ENCODE assay signal across 27 mouse cellular contexts in the genomic region with DNA sequence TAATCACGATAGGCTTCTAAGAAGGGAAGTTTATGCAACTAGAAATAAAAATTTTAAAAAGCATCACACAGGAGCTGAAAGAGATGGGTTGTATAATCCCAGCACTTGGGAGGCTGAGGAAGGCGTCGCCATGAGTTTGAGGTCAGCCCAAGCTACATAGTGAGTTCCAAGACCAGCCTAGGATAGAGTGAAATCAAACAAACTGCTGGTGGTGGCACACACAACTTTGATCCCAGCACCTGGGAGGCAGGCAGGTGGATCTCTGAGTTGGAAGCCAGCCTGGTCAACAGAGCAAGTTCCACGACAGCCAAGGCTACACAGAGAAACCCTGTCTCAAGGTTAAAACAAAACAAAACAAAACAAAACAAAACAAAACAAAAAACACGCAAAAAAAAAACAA. TPM values are rescaled to one million over a fixed set of nuclear protein-coding genes. Genes with fewer than 3 reads are reported as not detected.
DNase-seq lines count a peak whose midpoint lies in the region; ATAC-seq and TF ChIP-seq lines count a peak whose summit lies in the region.
"Had no signal": no experiment of that assay in that cellular context is flagged by ENCODE, and none has a peak within 500 bp of the region (broad histone marks: within the 10 kb centered on the region; RNA-seq: fewer than 3 reads in every experiment).

No protein-coding gene starts in this region.

- no peak overlapping the region for H3ac ChIP-seq in myocyte (ENCODE audit: control insufficient read depth, insufficient read length)

- peaks cover 9% of the 10 kb centered on the region for H3K36me3 ChIP-seq in kidney, adult 2 months (ENCODE audit: control insufficient read depth, insufficient read depth, low read length)
- H3K36me3 ChIP-seq in testis, adult 2 months (ENCODE audit: control insufficient read depth, insufficient read depth, low read length): peaks cover 1% of the 10 kb centered on the region; the same call in 1 of the 2 replicates
- peaks cover 37% of the 10 kb centered on the region for H3K36me3 ChIP-seq in liver, embryonic 13.5 days
- H3K36me3 ChIP-seq in myocyte (ENCODE audit: control insufficient read depth, insufficient read depth): peaks cover 36% of the 10 kb centered on the region

- intact Hi-C loops in left cerebral cortex, postnatal 36 days (cut with DNase I): no loop called here

- H3K9me3 ChIP-seq in liver, embryonic 13.5 days (replicated peaks): no peaks in the 10 kb centered on the region
- H3K9me3 ChIP-seq: hindbrain, embryonic 10.5 days; intestine, embryonic 15.5 days; midbrain, embryonic 13.5 days; stomach, embryonic 15.5 days had no signal

- TF ChIP-seq CTCF in kidney, adult 2 months (conservative IDR thresholded peaks at IDR 0.05; ENCODE audit: insufficient read depth, insufficient read length, low read depth, low read length): no peak
- TF ChIP-seq CTCF in testis, adult 2 months (IDR thresholded peaks at IDR 0.05; ENCODE audit: control insufficient read depth, insufficient read depth, insufficient replicate concordance, low read depth, low read length): no peak

- H3K9ac ChIP-seq in liver, embryonic 13.5 days: 0 out of 2 replicates have a peak overlapping the region, but pooled peaks have one; percentile 41
- H3K9ac ChIP-seq: forebrain, postnatal 0 days; intestine, embryonic 15.5 days; midbrain, embryonic 13.5 days; stomach, embryonic 15.5 days had no signal

- WGBS in kidney, adult 2 months: 69% methylated on average over 5 of the region's 5 CpGs
- WGBS in liver, embryonic 13.5 days (ENCODE audit: insufficient replicate concordance): 43% methylated on average over 5 of the region's 5 CpGs

- H3K27ac ChIP-seq in kidney, adult 2 months (ENCODE audit: insufficient read depth, low read depth, low read length): peak overlapping the region; percentile 56; the same call in 1 of the 2 replicates
- peak overlapping the region; percentile 88 for H3K27ac ChIP-seq in testis, adult 2 months (ENCODE audit: control insufficient read depth, insufficient read depth, low read depth, low read length)
- 0 out of 2 replicates have a peak overlapping the region, but pooled peaks have one; percentile 71 for H3K27ac ChIP-seq in liver, embryonic 13.5 days
- H3K27ac ChIP-seq: hindbrain, embryonic 10.5 days; intestine, embryonic 15.5 days; midbrain, embryonic 13.5 days; stomach, embryonic 15.5 days had no signal

- ATAC-seq in liver, embryonic 13.5 days (ENCODE audit: low read depth): no peak
- ATAC-seq: forebrain, postnatal 0 days; hindbrain, embryonic 16.5 days; intestine, embryonic 15.5 days; midbrain, embryonic 13.5 days had no signal

- H3K79me2 ChIP-seq in myocyte (ENCODE audit: control insufficient read depth, insufficient read depth): no peaks in the 10 kb centered on the region

- TF ChIP-seq POLR2A in kidney, adult 2 months (IDR thresholded peaks at IDR 0.05; ENCODE audit: low read depth, low read length): no peak
- no peak for TF ChIP-seq POLR2A in testis, adult 2 months (IDR thresholded peaks at IDR 0.05; ENCODE audit: control insufficient read depth, low read depth, low read length)
- no peak for TF ChIP-seq POLR2A in myocyte (IDR thresholded peaks at IDR 0.05; ENCODE audit: insufficient read length, low read depth)

- peaks cover 8% of the 10 kb centered on the region; the same call in 1 of the 2 replicates for H3K4me1 ChIP-seq in kidney, adult 2 months (ENCODE audit: control insufficient read depth, insufficient read depth, low read length)
- H3K4me1 ChIP-seq in testis, adult 2 months (ENCODE audit: control insufficient read depth, insufficient read depth, low read length): peaks cover 2% of the 10 kb centered on the region; the same call in 1 of the 2 replicates
- H3K4me1 ChIP-seq in liver, embryonic 13.5 days (replicated peaks): peaks cover 55% of the 10 kb centered on the region
- H3K4me1 ChIP-seq: intestine, embryonic 15.5 days; midbrain, embryonic 13.5 days; stomach, embryonic 15.5 days had no signal

- H3K27me3 ChIP-seq in kidney, adult 2 months (replicated peaks; ENCODE audit: control insufficient read depth, insufficient read depth, low read length): no peaks in the 10 kb centered on the region
- no peaks in the 10 kb centered on the region for H3K27me3 ChIP-seq in testis, adult 2 months (ENCODE audit: control insufficient read depth, insufficient read depth, low read length)
- 0 out of 2 replicates have a peak, but pooled peaks cover 3% of the 10 kb centered on the region for H3K27me3 ChIP-seq in liver, embryonic 13.5 days
- H3K27me3 ChIP-seq in myocyte (ENCODE audit: control insufficient read depth, insufficient read depth, insufficient read length): no peaks in the 10 kb centered on the region
- H3K27me3 ChIP-seq: intestine, embryonic 15.5 days; midbrain, embryonic 13.5 days; stomach, embryonic 15.5 days had no signal

- peak overlapping the region; percentile 41 for H3K4me2 ChIP-seq in liver, embryonic 13.5 days
- H3K4me2 ChIP-seq in myocyte (ENCODE audit: low read depth): peak overlapping the region; percentile 30
- H3K4me2 ChIP-seq: heart, embryonic 11.5 days; intestine, embryonic 15.5 days; midbrain, embryonic 13.5 days; stomach, embryonic 15.5 days had no signal

- no peak overlapping the region for H3K4me3 ChIP-seq in kidney, adult 2 months (ENCODE audit: insufficient read depth, low read depth, low read length)
- no peak overlapping the region for H3K4me3 ChIP-seq in testis, adult 2 months (ENCODE audit: control insufficient read depth, low read depth, low read length)
- peak overlapping the region; percentile 36 for H3K4me3 ChIP-seq in liver, embryonic 13.5 days (replicated peaks)
- no peak overlapping the region for H3K4me3 ChIP-seq in myocyte
- H3K4me3 ChIP-seq: hindbrain, embryonic 10.5 days; intestine, embryonic 15.5 days; midbrain, embryonic 13.5 days; stomach, embryonic 15.5 days had no signal

- no peak for DNase-seq in kidney, adult 2 months
- DNase-seq in kidney, adult 8-10 months: no peak
- DNase-seq in testis, postnatal 10 days (ENCODE audit: low spot score): no peak
- no peak for DNase-seq in liver, embryonic 13.5 days
- no peak for DNase-seq in ovary, adult 18-20 months (ENCODE audit: low spot score)
- no peak for DNase-seq in left cerebral cortex, postnatal 36 days (ENCODE audit: low spot score in 2 of 2)
- DNase-seq: adrenal gland, adult 8-10 months; B cell, adult 2 months; cerebellum, adult 11 months; cerebellum, postnatal 14 days; forebrain, postnatal 0 days; gastrocnemius, postnatal 36 days; kidney, postnatal 25 days; right cerebral cortex, postnatal 25 days; spleen, adult 18-20 months had no signal

TF ChIP-seq in myocyte, 11 proteins besides CTCF, POLR2A, EP300 and RAD21:
- no peak for TF ChIP-seq TCF12 (IDR thresholded peaks at IDR 0.05; ENCODE audit: insufficient read depth, poor library complexity, severe bottlenecking)
- TF ChIP-seq MAX (IDR thresholded peaks at IDR 0.05; ENCODE audit: low read depth): no peak
- no peak for TF ChIP-seq TCF3 (IDR thresholded peaks at IDR 0.05; ENCODE audit: insufficient read length, low read depth)
- TF ChIP-seq USF1 (IDR thresholded peaks at IDR 0.05; ENCODE audit: low read depth): no peak
- no peak for TF ChIP-seq REST (IDR thresholded peaks at IDR 0.05; ENCODE audit: insufficient read depth, insufficient read length)
- no peak for TF ChIP-seq E2F4 (IDR thresholded peaks at IDR 0.05; ENCODE audit: insufficient read depth)
- TF ChIP-seq MYOD1 (IDR thresholded peaks at IDR 0.05; ENCODE audit: control insufficient read depth in 1 of 3, insufficient read length in 2 of 3, low read depth in 2 of 3): no peak
- TF ChIP-seq POLR2AphosphoS2 (IDR thresholded peaks at IDR 0.05; ENCODE audit: insufficient read length, low read depth): no peak
- no peak for TF ChIP-seq CEBPB (IDR thresholded peaks at IDR 0.05; ENCODE audit: insufficient read depth, poor library complexity, severe bottlenecking)
- TF ChIP-seq SRF (IDR thresholded peaks at IDR 0.05; ENCODE audit: control insufficient read depth, insufficient read length, low read depth): no peak
- no peak for TF ChIP-seq MYOG (IDR thresholded peaks at IDR 0.05; ENCODE audit: control insufficient read depth in 1 of 3, insufficient read depth in 1 of 3, insufficient read length in 2 of 3, low read depth in 2 of 3)

RNA-seq across cellular contexts. Expression of gene Fcer1g, which starts 1.8 kb away (rescaled TPM):
- polyA plus RNA-seq in kidney, adult 2 months (2012; rRNA removed): 35.8 and 46.8 TPM in 2 replicates
- 5.8 and 8.2 TPM in 2 replicates for polyA plus RNA-seq in testis, adult 2 months (2012; rRNA removed)
- 68.2 and 69.6 TPM in 2 replicates for polyA plus RNA-seq in liver, embryonic 13.5 days (2015; fragmentation: Nextera tagmentation; extraction: Ambion mirVana)
- polyA plus RNA-seq in myocyte (2012; fragmentation: generic; extraction: Trizol): not detected
- total RNA-seq in left cerebral cortex, postnatal 36 days (2021): 10 to 100 TPM; 13.5 to 13.8 TPM

RNA-seq across cellular contexts. Expression of gene Apoa2, which starts 7.5 kb away (rescaled TPM):
- polyA plus RNA-seq in kidney, adult 2 months (2012; rRNA removed): 19.8 and 20.8 TPM in 2 replicates
- 8.0 and 8.3 TPM in 2 replicates for polyA plus RNA-seq in testis, adult 2 months (2012; rRNA removed)
- 3,578 and 3,897 TPM in 2 replicates for polyA plus RNA-seq in liver, embryonic 13.5 days (2015; fragmentation: Nextera tagmentation; extraction: Ambion mirVana)
- not detected for polyA plus RNA-seq in myocyte (2012; fragmentation: generic; extraction: Trizol)
- total RNA-seq in left cerebral cortex, postnatal 36 days (2021): 1 to 10 TPM; 1.8 to 2.3 TPM
- total RNA-seq: MEL; monocyte, adult 5-6 weeks had no signal

RNA-seq across cellular contexts. Expression of gene Tomm40l, which starts 10.0 kb away (rescaled TPM):
- 46.4 and 51.8 TPM in 2 replicates for polyA plus RNA-seq in kidney, adult 2 months (2012; rRNA removed)
- 4.5 and 6.5 TPM in 2 replicates for polyA plus RNA-seq in testis, adult 2 months (2012; rRNA removed)
- 19.3 and 21.4 TPM in 2 replicates for polyA plus RNA-seq in liver, embryonic 13.5 days (2015; fragmentation: Nextera tagmentation; extraction: Ambion mirVana)
- polyA plus RNA-seq in myocyte (2012; fragmentation: generic; extraction: Trizol): 49.4 TPM
- total RNA-seq in left cerebral cortex, postnatal 36 days (2021): 10 to 100 TPM; 81.7 to 86.7 TPM

RNA-seq across cellular contexts. Expression of gene Adamts4, which starts 17.9 kb away (rescaled TPM):
- polyA plus RNA-seq in kidney, adult 2 months (2012; rRNA removed): 1.2 and 1.5 TPM in 2 replicates
- polyA plus RNA-seq in testis, adult 2 months (2012; rRNA removed): 0.52 and 1.0 TPM in 2 replicates
- 0.43 and 0.46 TPM in 2 replicates for polyA plus RNA-seq in liver, embryonic 13.5 days (2015; fragmentation: Nextera tagmentation; extraction: Ambion mirVana)
- 15.0 TPM for polyA plus RNA-seq in myocyte (2012; fragmentation: generic; extraction: Trizol)
- total RNA-seq in left cerebral cortex, postnatal 36 days (2021): 10 to 100 TPM; 11.1 to 16.4 TPM
- total RNA-seq: megakaryocyte progenitor cell, adult 5-6 weeks; MEL; monocyte, adult 5-6 weeks had no signal

RNA-seq across cellular contexts. Expression of gene Nr1i3, which starts 18.6 kb away (rescaled TPM):
- 0.48 and 0.67 TPM in 2 replicates for polyA plus RNA-seq in kidney, adult 2 months (2012; rRNA removed)
- 0.04 and 0.16 TPM in 2 replicates for polyA plus RNA-seq in testis, adult 2 months (2012; rRNA removed)
- polyA plus RNA-seq in liver, embryonic 13.5 days (2015; fragmentation: Nextera tagmentation; extraction: Ambion mirVana): 0.39 and 0.52 TPM in 2 replicates
- 0.06 TPM for polyA plus RNA-seq in myocyte (2012; fragmentation: generic; extraction: Trizol)
- under 1 TPM in 1 of 2 experiments, not detected in 1; 0.17 TPM for total RNA-seq in left cerebral cortex, postnatal 36 days (2021)
- total RNA-seq: forebrain, postnatal 0 days; gastrocnemius, postnatal 36 days had no signal
- polyA plus RNA-seq: neural tube, embryonic 11.5 days had no signal

Comparison
In these comparisons a context has a peak if more than half of its experiments do, and no peak if none do; other contexts are left out.
1. RNA of gene Apoa2, which starts 7.5 kb away (polyA plus RNA-seq): 3,578 to 3,897 TPM in liver, embryonic 13.5 days; 19.8 to 20.8 TPM in kidney, adult 2 months, 8.0 to 8.3 TPM in testis, adult 2 months and not detected in myocyte (single experiment); every median in the first group is over 100 times any median in the second.
2. Peak in every context shown above with its lines, with median percentiles within 50 percentile points of each other: H3K27ac ChIP-seq.